Mouse (Mus musculus): ENCODE measurements around the gene Robo2.

Gene Robo2

DNA sequence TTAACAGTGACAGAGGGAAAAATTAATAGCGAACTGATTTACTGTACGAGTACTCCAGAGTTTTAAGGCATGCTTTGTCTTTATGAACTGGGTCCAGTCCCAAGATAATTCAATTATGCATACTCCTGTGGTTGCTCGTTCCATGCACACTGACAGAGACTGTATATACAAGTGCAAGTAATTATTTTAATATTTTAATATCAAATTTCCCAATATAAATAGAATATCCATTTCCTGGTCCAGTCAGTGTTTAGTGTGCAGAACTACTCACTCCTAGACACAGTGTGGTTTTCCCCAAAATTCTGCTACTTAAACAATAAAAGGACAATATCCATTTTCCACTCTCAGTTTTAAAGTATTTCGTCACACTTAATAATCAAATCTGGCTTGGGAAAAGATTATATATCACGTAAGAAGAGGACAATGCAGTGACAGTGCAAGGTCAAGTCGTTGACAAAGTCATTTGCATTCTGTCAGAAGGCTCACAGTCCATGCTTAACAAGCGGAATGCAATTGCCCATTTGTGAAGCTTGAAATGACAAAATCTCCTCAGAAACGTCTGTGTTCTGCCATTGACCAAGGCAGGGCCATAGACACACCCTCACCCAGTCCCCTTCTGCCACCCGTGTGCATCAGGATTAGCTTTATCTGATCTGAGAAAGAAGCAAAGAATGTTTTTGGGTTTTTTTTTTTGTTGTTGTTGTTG, 89.8 kb downstream of the Robo2 start:
- in situ Hi-C loops (cut with MboI): no loop called here

- in situ Hi-C loops (cut with MboI): no loop called here
These were observed 95.5 kb downstream of the Robo2 start for GRCm38 (mm10) chr16:74316150-74316549.

- in situ Hi-C loops (cut with MboI): no loop called here
These were observed 98.4 kb downstream of the Robo2 start for GRCm38 (mm10) chr16:74313222-74313621.

GRCm38 (mm10) chr16:74307543-74307887, 104.1 kb downstream of the Robo2 start:
- in situ Hi-C loops (cut with MboI): no loop called here

GRCm38 (mm10) chr16:74306876-74307542, 104.6 kb downstream of the Robo2 start:
- in situ Hi-C loops (cut with MboI): no loop called here

DNA sequence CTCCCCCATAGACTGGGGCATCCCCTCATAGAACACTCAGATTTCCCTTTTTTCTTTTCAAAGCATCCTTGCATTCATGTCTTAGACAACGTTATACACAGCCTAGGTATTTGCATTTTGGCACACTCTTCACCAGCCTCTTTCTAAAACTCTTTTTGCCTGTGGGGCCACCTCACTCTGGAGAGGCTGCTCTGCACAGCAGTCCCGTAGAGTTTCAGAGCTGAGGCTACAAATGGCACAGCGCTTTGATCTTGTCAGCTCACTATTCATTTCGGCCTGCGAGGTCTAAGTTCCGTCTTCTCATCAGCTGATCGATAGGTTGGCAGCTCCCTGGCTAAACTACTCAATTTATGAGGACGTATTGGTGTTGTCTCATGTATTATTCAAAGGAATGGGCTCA, 123.7 kb downstream of the Robo2 start:
- in situ Hi-C loops (cut with MboI): no loop called here

DNA sequence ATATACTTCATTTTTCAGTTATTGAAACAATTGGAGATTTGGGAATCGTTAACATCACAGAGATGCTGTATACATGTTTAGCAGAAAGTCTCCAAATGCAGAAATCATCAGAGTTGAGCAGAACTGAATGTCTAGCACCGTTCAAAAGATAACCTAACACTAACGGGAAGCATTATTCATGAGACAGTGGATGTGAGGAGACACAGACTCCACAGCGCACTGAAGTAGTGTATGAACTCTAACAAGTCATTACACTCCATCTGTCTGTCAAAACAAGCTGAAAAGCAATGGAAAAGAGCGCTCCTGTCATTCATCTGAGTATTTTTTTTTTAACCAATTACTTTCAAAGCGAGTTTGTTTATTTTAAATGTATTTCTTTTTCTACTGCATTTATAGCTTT, 129.1 kb downstream of the Robo2 start:
- in situ Hi-C loops (cut with MboI): no loop called here

GRCm38 (mm10) chr16:74276855-74277573, 134.6 kb downstream of the Robo2 start:
- in situ Hi-C loops (cut with MboI): no loop called here

GRCm38 (mm10) chr16:74274596-74274995, 137.0 kb downstream of the Robo2 start:
- in situ Hi-C loops (cut with MboI): no loop called here

- in situ Hi-C loops (cut with MboI): no loop called here
These were observed 138.6 kb downstream of the Robo2 start for GRCm38 (mm10) chr16:74272993-74273392.

- in situ Hi-C loops (cut with MboI): no loop called here
These were observed 153.4 kb downstream of the Robo2 start for GRCm38 (mm10) chr16:74258241-74258640.

- in situ Hi-C loops (cut with MboI): no loop called here
These were observed 167.2 kb downstream of the Robo2 start for GRCm38 (mm10) chr16:74244452-74244851.

- in situ Hi-C loops (cut with MboI): no loop called here
These were observed 170.1 kb downstream of the Robo2 start for GRCm38 (mm10) chr16:74241534-74241933.

DNA sequence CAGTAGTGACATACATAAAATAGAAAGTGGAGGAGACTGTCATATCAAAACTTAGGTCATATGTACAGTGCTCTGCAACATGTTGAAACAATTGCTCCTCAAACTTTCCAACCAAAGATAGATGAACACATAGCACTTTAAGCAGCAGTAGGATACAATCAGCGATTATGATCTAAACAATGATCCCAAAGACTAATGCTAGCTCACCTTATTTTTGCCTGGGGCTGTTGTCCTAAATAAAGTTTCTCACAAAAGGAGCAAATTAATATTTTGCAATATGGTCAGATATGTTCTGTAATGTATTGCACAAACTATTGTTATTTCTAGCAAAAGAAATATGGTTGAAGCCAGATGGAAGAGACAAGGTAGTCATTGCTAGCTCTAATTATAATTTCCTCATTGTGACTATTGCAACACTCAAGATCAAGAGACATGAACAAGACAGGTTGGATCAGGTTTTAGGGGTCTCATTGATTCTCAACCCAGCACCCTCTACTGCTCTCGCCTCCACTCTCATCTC, 174.2 kb downstream of the Robo2 start:
- in situ Hi-C loops (cut with MboI): no loop called here

DNA sequence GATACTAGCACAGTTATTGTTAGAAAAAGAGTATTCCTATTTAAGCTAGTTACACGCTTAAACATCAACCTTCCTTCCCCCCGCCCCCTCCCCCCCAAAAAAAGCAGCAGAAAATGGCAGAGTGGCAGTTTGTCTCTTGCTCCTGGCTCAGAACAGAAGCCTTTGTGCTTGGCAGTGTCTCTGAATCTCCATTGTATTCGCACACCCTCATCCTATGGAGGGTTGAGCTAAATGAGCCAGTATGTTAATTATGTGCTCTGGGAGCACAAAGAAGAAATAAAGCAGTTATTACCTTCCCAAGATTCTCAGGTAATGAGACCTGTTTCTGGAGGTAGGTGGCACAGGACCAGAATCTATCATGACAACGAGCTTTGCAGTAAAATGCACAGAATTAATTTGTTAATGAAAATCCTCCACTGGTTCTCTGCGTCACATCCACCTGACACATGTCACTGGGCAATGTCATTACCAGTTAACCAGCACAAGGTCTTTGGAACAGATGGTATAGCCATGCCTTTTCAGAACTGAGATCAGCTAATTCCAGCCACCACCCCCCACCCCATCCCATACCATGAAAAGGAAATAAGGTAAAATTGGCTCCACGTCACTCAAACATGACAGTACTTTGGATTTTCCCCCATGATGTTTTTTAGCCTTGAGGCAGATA, 177.1 kb downstream of the Robo2 start:
- in situ Hi-C loops (cut with MboI): no loop called here

DNA sequence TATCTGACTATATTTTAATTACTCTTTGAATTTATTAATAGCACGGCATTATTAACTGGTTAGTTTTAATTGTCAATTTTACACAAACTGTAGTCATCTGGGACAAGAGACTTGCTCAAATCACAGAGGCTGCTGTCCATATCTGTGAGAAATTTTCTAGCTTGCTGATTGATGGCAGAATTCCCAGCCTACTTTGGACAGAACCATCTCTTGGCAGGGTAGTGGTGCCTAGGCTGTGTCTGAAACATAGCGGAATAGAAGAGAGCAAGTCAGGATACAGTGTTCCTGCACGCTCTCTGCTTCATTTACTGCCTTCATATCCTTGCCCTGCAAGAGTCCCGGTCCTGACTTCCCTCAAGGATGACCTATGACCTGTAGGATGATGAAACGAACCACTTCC, 178.0 kb downstream of the Robo2 start:
- in situ Hi-C loops (cut with MboI): no loop called here

DNA sequence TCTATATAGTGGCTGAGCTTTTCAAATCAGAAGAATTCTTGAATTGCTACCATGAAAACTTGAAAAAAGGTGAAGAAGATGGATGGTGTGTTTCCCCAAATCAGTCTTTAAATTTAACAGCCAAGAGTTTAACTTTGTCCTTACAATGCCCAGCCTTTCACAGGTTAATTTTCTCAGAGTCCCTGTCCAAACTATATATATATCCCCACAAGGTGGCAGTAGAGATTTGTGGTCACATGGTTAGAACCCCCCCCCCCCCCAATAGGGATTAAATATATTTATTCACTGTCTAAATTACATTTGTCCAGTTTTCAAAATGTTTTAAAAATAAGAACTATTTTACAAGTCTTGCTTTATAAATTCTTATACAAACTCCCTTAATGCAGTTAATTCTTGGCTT, 184.3 kb downstream of the Robo2 start:
- in situ Hi-C loops (cut with MboI): no loop called here

DNA sequence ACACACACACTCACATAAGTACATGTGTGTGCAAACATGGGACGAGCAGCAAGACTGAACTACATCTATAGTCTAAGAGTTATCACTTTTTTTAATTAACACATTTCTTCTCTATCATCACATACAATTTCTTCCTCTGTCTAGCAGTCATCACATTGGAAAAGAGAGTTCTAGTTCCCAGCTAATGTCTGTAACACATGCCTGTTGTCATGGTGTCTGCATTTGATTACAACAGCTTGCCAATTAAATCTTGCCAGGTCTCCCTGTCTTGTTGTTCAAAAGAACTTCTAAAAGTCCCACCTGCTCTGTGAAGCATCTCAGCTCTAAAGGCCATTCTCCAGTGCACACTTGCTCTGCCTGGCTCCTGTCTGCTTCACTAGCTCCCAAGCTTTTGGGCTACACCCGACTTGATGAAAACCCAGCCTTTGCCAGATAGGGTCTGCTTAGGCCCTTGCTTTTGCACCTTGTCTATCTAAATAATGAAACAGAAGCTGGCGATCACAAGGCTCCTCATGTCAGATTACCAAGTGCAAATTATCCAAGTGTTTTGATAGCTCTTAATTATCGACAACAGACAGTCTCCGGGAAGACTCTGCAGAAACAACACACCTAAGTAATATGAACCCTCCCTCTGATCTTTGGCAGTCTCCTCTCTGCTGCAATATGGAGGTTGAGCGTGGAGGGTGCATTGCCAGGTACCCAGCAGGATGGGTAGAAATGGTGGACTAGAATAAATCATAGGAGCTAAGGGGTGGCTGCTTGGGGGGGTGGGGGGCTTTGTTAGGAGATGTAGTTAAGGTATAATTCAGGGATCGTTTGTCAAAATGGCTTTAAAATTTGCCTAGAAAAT, 186.0 kb downstream of the Robo2 start:
- in situ Hi-C loops (cut with MboI): no loop called here

DNA sequence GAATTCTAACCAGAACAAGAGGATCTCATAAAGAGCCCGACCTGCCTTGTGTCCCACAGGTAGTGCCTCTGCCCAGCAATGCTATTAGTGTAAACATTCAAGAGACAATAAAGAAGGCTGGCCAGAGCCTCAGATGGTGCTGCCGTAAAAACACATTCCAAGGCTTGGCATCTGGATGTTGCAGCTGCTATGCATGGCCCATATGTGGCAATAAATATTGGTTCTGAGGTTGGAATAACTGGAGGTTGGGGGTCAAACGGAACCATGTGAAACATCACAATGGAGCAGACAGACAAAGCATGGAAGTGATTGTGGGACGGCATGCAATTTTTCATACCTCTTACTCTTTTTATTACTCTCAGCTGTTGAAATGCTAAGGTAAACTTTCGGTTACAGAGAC, 189.1 kb downstream of the Robo2 start:
- in situ Hi-C loops (cut with MboI): no loop called here

DNA sequence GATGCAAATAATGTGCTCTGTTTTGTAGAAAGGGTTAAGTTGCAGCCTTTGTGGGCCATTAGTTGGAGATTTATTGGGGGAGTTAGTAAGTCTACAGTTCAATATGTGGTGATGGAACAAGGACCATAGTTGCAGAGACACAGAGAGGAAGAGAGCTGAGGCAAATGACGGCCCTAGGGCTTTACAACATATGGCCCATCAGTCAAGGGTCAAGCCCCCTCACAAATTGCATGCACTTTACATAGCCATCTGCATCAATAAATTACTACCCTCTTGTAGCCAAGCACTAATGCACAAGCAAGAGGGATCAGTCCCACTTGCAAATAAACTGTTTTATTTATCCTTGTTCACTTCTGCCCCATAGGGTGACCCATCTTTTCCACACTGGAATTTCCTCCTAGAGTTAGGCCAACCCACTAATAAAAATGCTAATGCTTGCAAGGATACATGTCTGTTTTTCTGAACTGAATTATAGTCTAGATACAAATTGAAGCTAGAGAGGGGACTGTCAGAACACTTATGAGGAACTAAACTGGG, 194.7 kb downstream of the Robo2 start:
- in situ Hi-C loops (cut with MboI): no loop called here

DNA sequence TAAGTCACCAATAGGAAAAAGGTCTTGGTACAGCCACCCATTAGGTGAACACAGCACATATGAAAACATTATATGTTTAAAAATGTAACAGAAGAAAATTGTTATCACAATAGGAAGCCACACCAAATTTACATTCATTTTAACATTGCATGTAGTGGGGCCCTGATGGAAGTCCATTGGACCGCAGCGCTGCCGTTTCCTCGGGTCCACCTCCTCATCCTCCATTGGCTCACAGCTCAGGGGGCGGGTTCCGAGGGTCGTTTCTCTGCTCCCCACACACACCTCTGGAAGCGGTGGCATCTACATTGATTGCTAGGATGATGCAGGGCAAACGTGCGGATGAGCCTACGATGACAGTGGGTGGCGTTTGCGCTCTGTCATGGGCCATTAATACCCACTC, 195.8 kb downstream of the Robo2 start:
- in situ Hi-C loops (cut with MboI): no loop called here

All from mature B cell (primary cell).